Mouse (Mus musculus): ENCODE measurements around the gene Ugt2b36.
"Not testable (repeated sequence)": the region's sequence is repeated elsewhere in the genome, so short reads cannot be mapped to it uniquely, and the experiment has no call there.

Gene Ugt2b36

DNA sequence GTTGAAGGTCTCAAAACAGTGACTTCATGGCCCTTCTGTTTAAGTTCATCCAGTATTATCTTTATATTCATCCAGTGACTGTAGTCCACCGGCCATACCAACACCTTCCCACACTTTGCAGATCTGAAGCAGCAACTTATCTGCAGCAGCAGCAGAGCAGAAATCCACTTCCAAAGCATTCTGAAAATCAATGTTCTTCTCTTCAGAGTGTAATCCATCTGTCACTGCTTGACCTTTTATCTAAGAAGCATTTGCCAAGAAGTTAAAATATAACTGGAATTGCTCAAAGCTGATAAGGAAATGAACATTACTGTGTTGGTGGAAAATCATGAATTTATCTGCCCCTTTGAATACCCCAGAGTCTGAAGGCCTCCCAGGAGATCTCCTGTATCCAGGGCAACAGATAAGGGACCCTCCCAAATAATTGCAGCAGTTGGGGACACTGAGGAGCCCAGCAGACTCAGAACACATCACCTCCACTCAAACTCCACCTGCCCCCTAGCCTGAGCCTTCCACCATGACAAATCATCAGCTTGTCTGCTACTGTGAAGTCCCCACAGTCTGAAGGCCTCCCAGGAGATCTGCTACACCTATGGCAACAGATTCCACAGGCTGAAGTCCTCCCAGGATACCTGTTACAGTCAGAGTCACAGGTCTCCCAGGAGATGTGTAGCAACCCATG, at the start of gene Ugt2b36:
Ugt2b36 (minus strand) TSS at position 210 of the 682 bp plus-strand sequence.
- no peak for DNase-seq (ENCODE audit: low spot score in 2 of 2)

DNA sequence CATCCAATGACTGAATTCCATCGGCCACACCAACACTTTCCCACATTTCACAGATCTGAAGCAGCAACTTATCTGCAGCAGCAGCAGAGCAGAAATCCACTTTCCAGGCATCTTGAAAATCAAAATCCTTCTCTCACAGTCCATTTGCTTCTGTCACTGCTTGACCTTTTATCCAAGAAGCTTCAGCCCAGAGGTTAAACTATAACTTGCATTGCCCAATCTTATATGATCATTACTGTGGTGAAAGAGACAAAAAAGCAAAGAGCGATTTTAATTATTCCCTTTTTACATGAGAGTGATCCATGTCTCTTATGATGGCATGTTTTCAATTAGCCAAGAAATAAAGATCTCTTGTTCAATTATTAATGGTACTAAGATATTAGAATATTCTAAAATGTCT, 47.8 kb upstream of the Ugt2b36 start, which contains the start of gene Ugt2b5:
Ugt2b5 (minus strand) TSS at position 123 of the 400 bp plus-strand sequence.
- DNase-seq (ENCODE audit: low spot score in 2 of 2) = not testable (repeated sequence)

DNA sequence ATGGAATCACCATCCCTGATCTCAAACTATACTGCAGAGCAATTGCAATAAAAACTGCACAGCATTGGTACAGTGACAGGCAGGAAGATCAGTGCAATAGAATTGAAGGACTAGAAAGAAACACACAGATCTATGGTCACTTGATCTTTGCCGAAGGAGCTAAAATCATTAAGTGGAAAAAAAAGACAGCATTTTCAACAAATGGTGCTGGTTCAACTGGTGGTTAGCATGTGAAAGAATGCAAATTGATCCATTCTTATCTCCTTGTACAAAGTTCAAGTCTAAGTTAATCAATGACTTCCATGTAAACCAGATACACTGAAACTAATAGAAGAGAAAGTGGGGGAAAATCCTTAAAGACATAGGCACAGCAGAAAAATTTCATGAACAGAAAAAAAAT, 11.3 kb upstream of the Ugt2b36 start:
- not testable (repeated sequence) for DNase-seq (ENCODE audit: low spot score in 2 of 2)

DNA sequence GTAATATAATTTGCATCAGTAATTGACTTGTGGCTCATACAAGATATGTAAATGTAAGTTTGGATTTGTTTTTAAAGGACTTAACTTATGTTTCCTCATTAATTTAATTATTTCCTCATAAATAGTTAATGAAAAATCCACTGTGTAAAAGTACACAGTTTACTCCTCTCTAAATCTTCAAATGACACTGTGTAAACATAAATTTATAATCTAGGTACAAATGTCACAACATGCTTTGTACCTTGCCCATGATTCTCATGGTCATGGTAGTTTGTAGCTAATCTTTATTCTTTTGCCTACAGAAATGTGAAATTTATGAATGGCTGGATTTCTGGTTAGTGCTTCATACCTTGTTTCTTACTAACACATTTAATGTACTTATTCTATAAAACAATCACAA, 1.2 kb downstream of the Ugt2b36 start:
- no peak for DNase-seq (ENCODE audit: low spot score in 2 of 2)

DNA sequence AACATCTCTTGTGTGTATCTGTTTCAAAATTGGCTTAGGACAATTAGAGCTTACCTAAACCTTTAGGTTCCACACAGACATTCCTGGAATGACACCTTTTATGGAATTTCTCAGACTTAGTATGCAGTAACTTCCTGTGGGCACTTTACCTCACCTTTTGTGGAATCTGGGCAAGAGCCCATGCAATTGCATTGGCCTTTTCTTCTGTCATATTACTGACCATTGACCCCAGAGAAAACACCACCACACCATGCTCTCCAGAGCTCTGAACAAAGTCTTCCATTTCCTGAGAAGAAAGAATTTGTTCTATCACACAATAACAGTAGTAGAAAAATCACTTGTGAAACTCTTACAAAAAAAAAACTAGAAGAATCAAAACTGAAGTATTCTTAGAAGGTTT, 3.1 kb downstream of the Ugt2b36 start:
- no peak for DNase-seq (ENCODE audit: low spot score in 2 of 2)

DNA sequence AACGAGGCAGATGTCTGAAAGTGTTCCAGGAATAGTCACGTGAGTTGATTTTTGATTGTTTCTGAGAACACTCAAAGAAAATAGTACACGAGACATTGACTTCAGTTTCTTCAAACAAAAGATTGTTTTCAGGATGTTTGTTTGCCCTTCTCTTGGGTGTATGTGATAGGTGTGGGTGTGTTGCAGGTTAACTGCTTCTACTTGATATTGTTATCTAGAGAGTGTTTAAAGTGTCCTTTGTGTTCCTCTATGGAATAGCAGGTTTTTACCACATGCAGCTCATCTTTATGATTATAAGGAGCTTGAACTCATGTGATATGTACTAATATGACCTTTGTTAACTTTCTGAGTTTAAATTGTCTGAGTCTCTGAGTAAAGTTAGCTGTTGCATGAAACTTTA, 6.1 kb downstream of the Ugt2b36 start:
- DNase-seq (ENCODE audit: low spot score in 2 of 2) = no peak

DNA sequence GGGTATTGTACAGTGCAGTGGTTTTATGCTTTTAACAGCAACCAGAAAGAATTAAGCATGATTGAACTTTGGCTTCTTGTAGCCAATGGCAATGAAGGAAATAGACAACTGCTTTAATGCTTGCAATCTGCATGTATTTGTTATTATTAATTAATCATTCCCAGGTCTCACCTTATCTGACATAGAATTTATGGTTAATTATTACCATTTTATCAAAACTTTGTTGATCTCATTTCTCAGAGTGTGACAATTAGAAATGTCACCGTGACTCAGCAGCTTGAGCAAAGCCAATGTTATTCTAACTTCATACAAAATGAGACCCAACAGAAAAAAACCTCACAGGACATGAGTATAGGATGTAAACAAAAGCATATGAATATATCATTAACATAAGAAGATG, 61.7 kb downstream of the Ugt2b36 start:
- DNase-seq (ENCODE audit: low spot score in 2 of 2) = no peak

DNA sequence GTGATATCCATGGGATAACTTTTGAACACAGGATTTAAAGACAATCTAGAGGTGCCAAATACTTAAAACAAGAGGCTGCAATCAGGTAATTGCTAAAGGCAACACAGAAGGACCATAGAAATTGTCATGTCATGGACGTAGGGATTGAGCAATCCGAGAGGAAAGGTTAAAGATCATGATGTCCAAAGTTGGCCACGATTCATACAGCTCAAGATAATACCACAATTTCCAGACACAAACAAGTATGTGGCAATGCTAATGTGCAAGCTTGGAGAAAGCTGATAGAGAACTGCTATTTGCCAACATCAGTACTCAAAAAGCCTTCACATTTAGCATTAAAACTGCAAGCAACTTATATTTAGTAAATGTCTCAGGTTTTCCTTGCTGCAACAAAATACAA, 65.0 kb downstream of the Ugt2b36 start:
- no peak for DNase-seq (ENCODE audit: low spot score in 2 of 2)

Measured in urinary bladder, postnatal 4 days (tissue).